Mouse (Mus musculus): ENCODE data around the gene Wfdc15a. TPM values are rescaled to one million over a fixed set of nuclear protein-coding genes. Genes with fewer than 3 reads are reported as not detected.

Wfdc15a gene
- total and polyA plus RNA-seq, 3 experiments = not detected

DNA sequence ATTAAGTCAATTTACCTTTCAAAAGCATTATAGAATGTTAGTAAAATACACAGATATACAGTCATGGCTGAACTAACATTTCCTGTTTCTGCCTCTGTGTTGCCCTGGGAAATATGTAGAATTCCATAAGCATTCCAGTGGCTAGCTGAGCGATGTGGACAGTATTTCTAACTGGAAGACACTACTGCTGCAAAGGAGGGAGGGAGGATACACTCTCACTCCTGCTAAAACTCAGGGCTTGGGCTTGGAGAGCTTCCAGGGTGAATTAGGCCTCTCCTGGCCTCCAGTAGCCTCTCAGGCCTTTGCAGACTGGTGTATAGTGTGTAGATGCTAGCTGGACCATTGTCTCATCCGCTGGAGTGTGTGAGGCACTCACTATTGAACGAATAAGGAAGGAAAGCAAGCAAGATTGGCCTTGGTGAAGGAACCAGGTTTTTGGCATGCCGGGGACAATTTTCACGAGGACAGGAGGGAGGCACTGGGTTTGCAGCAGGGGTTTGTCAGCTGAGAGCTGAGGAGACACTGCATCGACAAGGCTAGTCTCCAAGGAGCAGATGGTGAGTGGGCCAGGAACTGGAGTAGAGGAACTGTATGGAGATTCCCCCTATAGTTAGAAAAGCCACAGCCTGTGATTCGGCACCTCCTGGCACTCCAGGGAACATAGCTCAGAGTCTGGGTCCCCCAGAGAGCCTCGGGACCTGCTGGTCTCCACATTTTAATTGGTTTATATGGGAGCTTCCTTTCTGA, 25.1 kb downstream of the Wfdc15a start:
- in situ Hi-C loops (cut with MboI; ENCODE audit: low pct_ligation_motif_present, low pct_unique_long_range_greater_than_20kb, low sequenced_read_pairs) = loop anchor here (5.0 kb wide), 1 partner anchor 43 kb away; no protein-coding TSS in a partner anchor
- Histone ChIP-seq H3K4me3 (replicated peaks in 1 of 3; ENCODE audit: low read depth in 2 of 3, low read length in 2 of 3, poor library complexity in 1 of 3) (no peak overlapping the region), H3K9ac (ENCODE audit: insufficient read depth, low read depth) (no peak overlapping the region), H3K27ac (ENCODE audit: insufficient read depth, low read depth) (no peak overlapping the region), H3K9me3 (replicated peaks; ENCODE audit: low read length) (no peaks in the 10 kb centered on the region), H3K27me3 (replicated peaks) (no peaks in the 10 kb centered on the region), H3K4me2 (ENCODE audit: insufficient read depth, low read depth, poor library complexity, severe bottlenecking) (no peak overlapping the region), H3K4me1 (ENCODE audit: control insufficient read depth in 1 of 2, insufficient read depth in 2 of 2) (peaks cover 0 to 5% of the 10 kb centered on the region in 2 experiments; a peak in 1 of 4 replicates), H3K79me2 (replicated peaks; ENCODE audit: control insufficient read depth, extremely low read depth, insufficient read depth, poor library complexity, severe bottlenecking) (no peaks in the 10 kb centered on the region), H3K36me3 (replicated peaks in 1 of 2; ENCODE audit: control insufficient read depth in 1 of 2, insufficient read depth in 1 of 2, low read length in 1 of 2) (no peaks in the 10 kb centered on the region)
- no peak for DNase-seq (ENCODE audit: extremely low read depth)
- dilution Hi-C loops (cut with MboI; ENCODE audit: extremely low pct_ligation_motif_present, extremely low pct_unique_long_range_greater_than_20kb, low sequenced_read_pairs) = no loop called here
- no peak for TF ChIP-seq MAX (IDR thresholded peaks at IDR 0.05; ENCODE audit: low read length)
- TF ChIP-seq USF1 (IDR thresholded peaks at IDR 0.05; ENCODE audit: low read depth, low read length) = no peak
- TF ChIP-seq UBTF (IDR thresholded peaks at IDR 0.05; ENCODE audit: low read depth, low read length) = no peak
- TF ChIP-seq USF2 (conservative IDR thresholded peaks at IDR 0.05; ENCODE audit: low read depth, low read length) = no peak
- TF ChIP-seq BHLHE40 (IDR thresholded peaks at IDR 0.05; ENCODE audit: low read depth, low read length) = no peak
- TF ChIP-seq MAZ (IDR thresholded peaks at IDR 0.05; ENCODE audit: low read depth, low read length) = no peak
- no peak for TF ChIP-seq POLR2A (IDR thresholded peaks at IDR 0.05; ENCODE audit: low read depth, low read length)
- TF ChIP-seq EP300 (IDR thresholded peaks at IDR 0.05; ENCODE audit: low read length) = no peak
- no peak for TF ChIP-seq NRF1 (IDR thresholded peaks at IDR 0.05; ENCODE audit: low read depth, low read length)
- no peak for TF ChIP-seq CTCF (conservative IDR thresholded peaks at IDR 0.05 in 1 of 2, IDR thresholded peaks at IDR 0.05 in 1 of 2; ENCODE audit: low read depth in 2 of 2, low read length in 2 of 2)
- TF ChIP-seq SIN3A (IDR thresholded peaks at IDR 0.05; ENCODE audit: low read length) = no peak
- TF ChIP-seq CHD1 (IDR thresholded peaks at IDR 0.05; ENCODE audit: low read depth, low read length) = no peak
- TF ChIP-seq ZKSCAN1 (IDR thresholded peaks at IDR 0.05; ENCODE audit: borderline replicate concordance, low read depth, low read length) = no peak
- TF ChIP-seq PAX5 (IDR thresholded peaks at IDR 0.05; ENCODE audit: low read length) = no peak

DNA sequence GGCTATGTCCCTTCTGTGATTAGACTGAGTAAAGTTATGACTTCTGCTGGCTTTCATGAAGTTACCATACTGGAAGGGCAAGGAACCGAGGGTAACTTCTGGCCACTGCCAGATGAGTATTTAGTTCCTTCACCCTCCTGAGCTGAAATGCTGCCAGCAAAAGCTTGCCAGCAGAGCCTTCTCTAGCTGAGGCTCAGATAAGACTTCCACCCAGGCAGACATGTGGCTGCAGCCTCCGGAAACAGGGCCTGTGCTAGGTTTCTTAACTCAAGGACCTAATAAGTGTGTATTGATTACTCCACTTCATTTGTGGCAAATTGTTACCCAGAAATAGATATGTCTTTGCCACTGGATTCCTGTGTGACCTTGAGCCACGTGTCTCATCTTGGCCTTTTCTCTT, 26.5 kb downstream of the Wfdc15a start:
- no peak for DNase-seq (ENCODE audit: extremely low read depth)

More for the DNA sequence above, 26.5 kb downstream of the Wfdc15a start:
- no peak for TF ChIP-seq MAFK (IDR thresholded peaks at IDR 0.05; ENCODE audit: insufficient replicate concordance, low read length)
- TF ChIP-seq CHD2 (IDR thresholded peaks at IDR 0.05; ENCODE audit: low read length) = no peak
- TF ChIP-seq SMC3 (IDR thresholded peaks at IDR 0.05; ENCODE audit: low read depth, low read length) = no peak
- no peak for TF ChIP-seq SIN3A (IDR thresholded peaks at IDR 0.05; ENCODE audit: low read length)
- Histone ChIP-seq H3K79me2 (replicated peaks; ENCODE audit: control insufficient read depth, extremely low read depth, insufficient read depth, poor library complexity, severe bottlenecking) (no peaks in the 10 kb centered on the region), H3K36me3 (replicated peaks in 1 of 2; ENCODE audit: control insufficient read depth in 1 of 2, insufficient read depth in 1 of 2, low read length in 1 of 2) (no peaks in the 10 kb centered on the region), H3K27ac (ENCODE audit: insufficient read depth, low read depth) (no peak overlapping the region), H3K4me1 (ENCODE audit: control insufficient read depth in 1 of 2, insufficient read depth in 2 of 2) (peaks cover 0 to 5% of the 10 kb centered on the region in 2 experiments; a peak in 1 of 4 replicates), H3K4me2 (ENCODE audit: insufficient read depth, low read depth, poor library complexity, severe bottlenecking) (no peak overlapping the region), H3K27me3 (replicated peaks) (no peaks in the 10 kb centered on the region), H3K9ac (ENCODE audit: insufficient read depth, low read depth) (no peak overlapping the region), H3K9me3 (replicated peaks; ENCODE audit: low read length) (peaks cover 2% of the 10 kb centered on the region), H3K4me3 (replicated peaks in 1 of 3; ENCODE audit: low read depth in 2 of 3, low read length in 2 of 3, poor library complexity in 1 of 3) (no peak overlapping the region)
- in situ Hi-C loops (cut with MboI; ENCODE audit: low pct_ligation_motif_present, low pct_unique_long_range_greater_than_20kb, low sequenced_read_pairs) = loop anchor here (5.0 kb wide), 1 partner anchor 41 kb away; no protein-coding TSS in a partner anchor
- dilution Hi-C loops (cut with MboI; ENCODE audit: extremely low pct_ligation_motif_present, extremely low pct_unique_long_range_greater_than_20kb, low sequenced_read_pairs) = no loop called here

All from CH12.LX (cell line).